Mouse (Mus musculus) cortical plate, adult 2 months (tissue): ENCODE measurements around the gene Tmpo. TPM values are rescaled to one million over a fixed set of nuclear protein-coding genes. Genes with fewer than 3 reads are reported as not detected.

Experiments used
- H3K27ac ChIP-seq: fragments of 200-500 bp; 2 replicates; pipeline ENCODE4 v1.5.1; 2012; ENCODE audit warnings: low read length, control low read depth, inconsistent platforms; ENCODE audit not compliant: insufficient read depth
- H3K4me1 ChIP-seq: fragments of 200-500 bp; 2 replicates; pipeline ENCODE4 v1.6.1; 2011; ENCODE audit warnings: low read length; ENCODE audit not compliant: control insufficient read depth, insufficient read depth
- H3K4me3 ChIP-seq: fragments of 200-500 bp; 2 replicates; pipeline ENCODE4 v1.5.1; 2011; ENCODE audit warnings: mild to moderate bottlenecking, low read length, control low read depth; ENCODE audit not compliant: insufficient read depth
- CTCF ChIP-seq: fragments of 200-500 bp; IDR thresholded peaks from 2 replicates; pipeline ENCODE4 v1.5.1; 2011; ENCODE audit warnings: mild to moderate bottlenecking, control low read depth, low read length; ENCODE audit not compliant: insufficient read depth; ENCODE audit errors: extremely low read depth
- POLR2A ChIP-seq: fragments of 200-500 bp; IDR thresholded peaks from 2 replicates; pipeline ENCODE4 v1.6.1; 2011; ENCODE audit warnings: mild to moderate bottlenecking, low read length, control low read depth; ENCODE audit not compliant: insufficient read depth; ENCODE audit errors: extremely low read depth
- polyA plus RNA-seq: library from polyadenylated mRNA; depleted of rRNA; stranded (reverse); fragments of >200 nt; gene quantifications from 2 replicates; pipeline ENCODE4 v1.2.3, GENCODE M21; 2012

Gene Tmpo
- polyA plus RNA-seq, 1 experiment, result 32.5 TPM

DNA sequence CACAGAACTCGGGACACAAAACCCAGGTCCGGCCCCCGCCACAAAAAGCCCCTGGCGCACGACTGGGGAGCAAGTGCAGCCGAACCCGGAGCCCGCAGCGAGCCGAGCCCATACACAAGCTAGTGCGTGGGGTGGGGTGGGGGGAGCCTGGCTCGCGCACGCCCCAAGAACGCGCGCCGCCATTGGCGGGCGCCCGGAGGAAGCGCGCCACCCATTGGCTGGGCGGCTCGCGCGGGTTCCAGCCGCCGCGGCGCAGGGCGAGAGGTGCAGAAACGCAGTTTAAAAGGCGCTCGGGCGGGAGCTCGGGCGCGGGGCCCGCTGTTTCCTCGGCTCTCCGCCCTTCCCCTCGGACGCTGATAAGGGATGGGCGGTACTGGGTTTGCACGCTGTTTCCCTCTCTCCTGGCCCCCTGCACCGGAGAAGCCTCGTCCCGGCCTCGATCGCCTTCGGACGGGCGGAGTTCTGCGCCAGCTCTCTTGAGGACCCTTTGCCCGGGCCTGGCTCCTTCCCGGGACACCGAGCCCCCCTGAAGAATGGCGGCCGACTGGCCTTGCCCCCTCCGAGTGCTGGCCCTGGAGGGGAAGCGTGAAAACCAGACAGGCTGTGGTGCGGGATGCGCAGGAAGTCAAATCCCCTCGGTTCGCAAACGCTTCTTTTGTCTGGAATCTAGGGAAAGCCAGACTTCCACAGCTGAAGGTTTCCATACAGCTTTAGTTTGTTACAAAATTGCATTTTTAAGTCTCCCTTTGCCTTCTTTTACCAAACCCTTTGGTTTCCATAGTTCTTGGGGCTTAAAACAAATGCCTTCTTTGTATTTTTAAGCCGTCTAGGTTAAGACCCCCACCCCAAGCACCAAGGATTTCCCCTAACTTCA is 9.4 kb downstream of the Tmpo start:
- Histone ChIP-seq H3K4me3 (peak overlapping the region; percentile 80), H3K27ac (peak overlapping the region; percentile 96), H3K4me1 (no peaks in the 10 kb centered on the region; the same call in 1 of the 2 replicates)
- TF ChIP-seq POLR2A (peak; percentile 57; the same call in 1 of the 2 replicates), CTCF (no peak)

- no peaks in the 10 kb centered on the region; the same call in 1 of the 2 replicates for H3K4me1 ChIP-seq
- no peak for TF ChIP-seq CTCF
- TF ChIP-seq POLR2A, result no peak
- H3K27ac ChIP-seq, result peak overlapping the region; percentile 96
- H3K4me3 ChIP-seq, result peak overlapping the region; percentile 80
These were observed 10.1 kb downstream of the Tmpo start for GRCm38 (mm10) chr10:91171041-91171440.

- no peaks in the 10 kb centered on the region; the same call in 1 of the 2 replicates for H3K4me1 ChIP-seq
- TF ChIP-seq POLR2A (no peak), CTCF (peak; percentile 72)
- H3K4me3 ChIP-seq, result peak overlapping the region; percentile 80
- no peak overlapping the region; the same call in 1 of the 2 replicates for H3K27ac ChIP-seq
These were observed 10.8 kb downstream of the Tmpo start for GRCm38 (mm10) chr10:91170143-91170941.

GRCm38 (mm10) chr10:91169414-91170065 is 11.6 kb downstream of the Tmpo start:
- TF ChIP-seq CTCF (no peak), POLR2A (no peak)
- Histone ChIP-seq H3K4me3 (peak overlapping the region; percentile 12; the same call in 1 of the 2 replicates), H3K4me1 (no peaks in the 10 kb centered on the region; the same call in 1 of the 2 replicates), H3K27ac (no peak overlapping the region)

GRCm38 (mm10) chr10:91167352-91167751 is 13.8 kb downstream of the Tmpo start:
- no peak overlapping the region for H3K4me3 ChIP-seq
- H3K4me1 ChIP-seq, result no peaks in the 10 kb centered on the region; the same call in 1 of the 2 replicates
- H3K27ac ChIP-seq, result no peak overlapping the region
- TF ChIP-seq CTCF, result no peak
- TF ChIP-seq POLR2A, result no peak

DNA sequence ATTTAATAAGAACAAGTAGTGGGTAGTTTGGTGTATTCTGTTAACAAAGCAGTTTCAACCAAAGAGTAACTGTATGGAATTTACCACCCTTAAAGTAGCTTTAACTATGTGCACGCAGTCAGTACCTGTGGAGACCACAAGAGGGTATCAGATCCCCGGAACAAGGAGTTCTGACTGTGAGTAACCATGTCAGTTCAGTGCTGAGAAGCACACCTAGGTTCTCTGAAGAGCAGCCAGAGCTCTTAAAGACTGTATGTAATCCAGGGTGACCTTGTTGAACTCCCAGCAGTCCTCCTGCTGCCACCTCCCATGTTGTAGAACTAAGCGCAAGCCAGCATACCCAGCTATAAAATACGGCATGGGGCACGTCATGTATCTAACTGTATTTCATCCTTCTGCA is 14.2 kb downstream of the Tmpo start:
- Histone ChIP-seq H3K4me3 (no peak overlapping the region), H3K27ac (no peak overlapping the region), H3K4me1 (no peaks in the 10 kb centered on the region; the same call in 1 of the 2 replicates)
- TF ChIP-seq CTCF, result peak; percentile 58
- no peak for TF ChIP-seq POLR2A

DNA sequence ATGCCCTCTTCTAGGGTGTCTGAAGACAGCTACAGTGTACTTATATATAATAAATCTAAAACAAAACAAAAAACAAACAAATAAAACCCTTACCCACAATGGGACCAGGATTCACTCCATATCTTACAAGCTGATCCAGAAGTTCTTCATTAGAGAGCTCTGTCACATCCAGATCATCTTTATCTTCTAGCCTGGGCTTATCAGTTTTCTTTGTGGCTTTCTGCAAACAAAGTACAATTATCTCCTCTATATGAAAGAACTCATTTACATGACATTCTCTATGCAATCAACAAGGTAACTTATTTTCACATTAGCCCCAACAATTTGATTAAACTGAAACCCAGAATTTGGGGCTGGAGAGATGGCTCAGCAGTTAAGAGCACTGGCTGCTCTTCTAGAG is 15.3 kb downstream of the Tmpo start:
- no peak overlapping the region for H3K4me3 ChIP-seq
- no peaks in the 10 kb centered on the region; the same call in 1 of the 2 replicates for H3K4me1 ChIP-seq
- H3K27ac ChIP-seq, result no peak overlapping the region
- no peak for TF ChIP-seq CTCF
- TF ChIP-seq POLR2A, result no peak

- TF ChIP-seq CTCF, result no peak
- no peak for TF ChIP-seq POLR2A
- Histone ChIP-seq H3K4me1 (no peaks in the 10 kb centered on the region; the same call in 1 of the 2 replicates), H3K27ac (no peak overlapping the region), H3K4me3 (no peak overlapping the region)
These were observed 16.6 kb downstream of the Tmpo start for GRCm38 (mm10) chr10:91164491-91164890.
